Mouse (Mus musculus) layer of hippocampus, postnatal 25 days (tissue): ENCODE measurements around the gene Neurod4. TPM values are rescaled to one million over a fixed set of nuclear protein-coding genes. Genes with fewer than 3 reads are reported as not detected.

Experiments
- DNase-seq, 2 experiments: peaks; one replicate each; pipeline ENCODE4 v3.0.0; 2022; ENCODE audit warnings: mixed read lengths in 2 of 2, low spot score in 1 of 2; ENCODE audit errors: extremely low spot score in 1 of 2
- total RNA-seq, 2 experiments: library from RNA; stranded (reverse); gene quantifications; 2 replicates each; pipeline ENCODE4 v1.2.3; 2021

Neurod4 gene
- total RNA-seq, 2 experiments from 2014 or later: 0.20 TPM; not detected in 1

DNA sequence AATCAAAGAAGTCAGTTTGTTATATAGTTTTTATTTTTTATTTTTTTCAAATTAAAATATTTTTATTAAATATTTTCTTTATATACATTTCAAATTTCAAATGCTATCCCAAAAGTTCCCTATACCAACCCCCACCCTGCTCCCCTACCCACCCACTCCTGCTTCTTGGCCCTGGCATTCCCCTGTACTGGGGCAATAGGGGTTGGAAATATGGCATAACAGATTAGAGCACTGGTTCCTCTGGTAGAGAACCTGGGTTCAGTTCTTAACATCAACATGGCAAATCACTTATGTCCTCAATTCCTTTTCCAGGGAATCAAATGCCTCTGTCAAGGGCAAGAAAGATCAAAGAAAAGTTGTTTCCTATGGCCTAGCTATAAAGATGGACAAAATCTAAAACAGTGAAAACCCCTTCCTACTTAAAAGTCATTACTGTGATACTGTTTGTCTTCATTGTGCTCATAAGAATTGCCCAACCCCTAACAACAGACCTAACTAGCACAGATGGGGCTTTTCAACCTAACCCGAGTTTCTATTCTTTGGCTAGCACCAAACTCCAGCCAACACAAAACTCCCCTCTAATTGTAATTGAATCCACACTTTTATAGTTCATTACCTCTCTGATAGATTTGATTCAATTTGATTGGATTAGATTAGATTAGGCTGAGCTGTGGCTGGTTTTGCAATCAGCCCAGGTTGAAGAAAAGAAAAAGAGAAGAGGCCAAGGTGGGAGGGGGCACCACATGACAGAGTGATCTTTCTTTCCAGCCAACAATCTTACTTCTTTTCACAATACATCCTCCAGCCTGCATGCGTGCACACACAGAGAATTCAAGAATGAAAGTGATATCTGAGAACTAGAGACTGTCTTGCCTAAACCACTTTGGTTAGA is 41.5 kb downstream of the Neurod4 start:
- no peak for DNase-seq

- no peak for DNase-seq
Observed at GRCm38 (mm10) chr10:130234576-130234975, 45.5 kb downstream of the Neurod4 start.

DNA sequence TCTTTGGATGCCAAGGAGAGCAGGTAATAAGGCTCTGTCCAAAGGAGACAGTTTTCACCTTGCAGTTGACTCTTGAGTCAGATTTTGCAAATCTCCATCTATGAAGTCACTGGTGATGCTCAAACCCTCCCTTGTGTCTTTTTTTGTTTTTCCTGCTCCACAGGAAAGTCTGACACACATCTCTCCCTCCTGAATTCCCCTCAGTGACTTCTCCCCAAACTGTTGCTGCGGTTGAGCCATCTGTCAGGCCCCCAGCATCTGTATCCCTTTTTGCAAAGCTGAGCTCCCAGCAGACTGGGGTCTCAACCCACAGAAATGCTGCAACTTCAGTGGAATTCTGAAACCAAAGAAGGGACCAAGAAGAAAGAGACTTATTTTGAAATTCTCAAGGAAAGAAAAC is 47.9 kb downstream of the Neurod4 start:
- DNase-seq: no peak

GRCm38 (mm10) chr10:130229584-130229983 is 50.5 kb downstream of the Neurod4 start:
- no peak for DNase-seq

GRCm38 (mm10) chr10:130228246-130228645 is 51.8 kb downstream of the Neurod4 start:
- DNase-seq: peak; percentile 14 to 61

DNA sequence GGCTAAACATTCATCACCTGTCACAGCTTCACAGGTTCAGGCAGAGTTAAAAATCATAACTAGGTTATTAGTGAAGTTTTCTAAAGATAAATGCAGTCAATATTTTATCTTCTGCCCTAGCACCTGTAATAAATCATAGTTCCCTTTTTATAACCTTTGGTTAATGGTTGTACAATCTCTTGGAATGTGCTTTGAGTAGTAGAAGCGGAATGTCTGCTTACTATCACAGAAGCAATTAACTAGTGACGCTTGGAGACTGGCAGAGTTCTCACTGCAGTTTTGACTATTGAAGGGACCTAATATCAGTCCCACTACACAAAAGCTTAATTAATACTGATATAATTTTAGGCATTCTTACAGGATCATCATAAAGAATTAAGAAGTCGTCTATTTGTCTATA is 55.0 kb downstream of the Neurod4 start:
- no peak for DNase-seq

Other genes starting within 250 kb of the Neurod4 start
- gene Olfr821, start 249.9 kb downstream of the Neurod4 start, total RNA-seq: not detected
- gene Olfr822, start 209.0 kb downstream of the Neurod4 start, total RNA-seq: not detected
- not detected for gene Olfr823, start 164.9 kb downstream of the Neurod4 start, total RNA-seq
- gene Olfr824, start 150.2 kb downstream of the Neurod4 start, total RNA-seq: not detected
- not detected for gene Olfr825, start 113.5 kb downstream of the Neurod4 start, total RNA-seq
- not detected for gene Olfr826, start 96.1 kb downstream of the Neurod4 start, total RNA-seq
- gene Olfr827, start 65.8 kb downstream of the Neurod4 start, total RNA-seq: not detected
- gene Tespa1, start 42.6 kb upstream of the Neurod4 start, total RNA-seq: 1 to 10 TPM; 1.3 to 1.6 TPM
- under 1 TPM; 0.10 to 0.16 TPM for gene Vmn2r84, start 114.1 kb upstream of the Neurod4 start, total RNA-seq
- gene Vmn2r85, start 149.5 kb upstream of the Neurod4 start, total RNA-seq: under 1 TPM; 0.27 to 0.33 TPM
- under 1 TPM; 0.12 TPM for gene Vmn2r86, start 175.8 kb upstream of the Neurod4 start, total RNA-seq
- gene Vmn2r87, start 217.2 kb upstream of the Neurod4 start, total RNA-seq: under 1 TPM; 0.39 to 0.42 TPM